Mouse (Mus musculus): ENCODE data around the gene Rngtt.

GRCm38 (mm10) chr4:33547315-33547929, 237.3 kb downstream of the Rngtt start:
- TF ChIP-seq CTCF (IDR thresholded peaks at IDR 0.05; ENCODE audit: insufficient read depth, low read depth, low read length) (no peak), POLR2A (IDR thresholded peaks at IDR 0.05; ENCODE audit: insufficient read depth, low read depth, low read length) (no peak)

All from olfactory bulb, adult 2 months (tissue).